Mouse (Mus musculus): ENCODE data around the gene Syt9. TPM values are rescaled to one million over a fixed set of nuclear protein-coding genes. Genes with fewer than 3 reads are reported as not detected.

Syt9 gene
- polyA plus RNA-seq, 1 experiment from 2014 or later: 1.9 TPM

Other genes starting within 250 kb of the Syt9 start
- gene Olfr715, start 239.6 kb upstream of the Syt9 start, polyA plus RNA-seq (2015; fragmentation: Nextera tagmentation; extraction: Ambion mirVana): not detected in 2 replicates
- not detected in 2 replicates for gene Olfr716, start 232.4 kb upstream of the Syt9 start, polyA plus RNA-seq (2015; fragmentation: Nextera tagmentation; extraction: Ambion mirVana)
- not detected in 2 replicates for gene Nlrp14, start 203.7 kb upstream of the Syt9 start, polyA plus RNA-seq (2015; fragmentation: Nextera tagmentation; extraction: Ambion mirVana)
- not detected in 2 replicates for gene Rbmxl2, start 161.3 kb upstream of the Syt9 start, polyA plus RNA-seq (2015; fragmentation: Nextera tagmentation; extraction: Ambion mirVana)
- gene Olfml1, start 196.7 kb downstream of the Syt9 start, polyA plus RNA-seq (2015; fragmentation: Nextera tagmentation; extraction: Ambion mirVana): 17.1 and 19.6 TPM in 2 replicates
- 20.3 and 24.6 TPM in 2 replicates for gene Ppfibp2, start 224.5 kb downstream of the Syt9 start, polyA plus RNA-seq (2015; fragmentation: Nextera tagmentation; extraction: Ambion mirVana)